Mouse (Mus musculus) WW6 (cell line): ENCODE data around the gene Adcy2.

Experiments
- DNase-seq: peaks from one replicate; pipeline ENCODE4 v3.0.0-alpha.2; 2013; ENCODE audit warnings: low read depth, low spot score

Gene Adcy2

GRCm38 (mm10) chr13:68961580-68961979 is 37.8 kb downstream of the Adcy2 start:
- no peak for DNase-seq

- no peak for DNase-seq
These were observed 38.8 kb downstream of the Adcy2 start for GRCm38 (mm10) chr13:68960513-68960912.

- DNase-seq, result no peak
These were observed 39.9 kb downstream of the Adcy2 start for GRCm38 (mm10) chr13:68959406-68959805.

GRCm38 (mm10) chr13:68942735-68943134 is 56.6 kb downstream of the Adcy2 start:
- DNase-seq, result no peak

- no peak for DNase-seq
These were observed 57.9 kb downstream of the Adcy2 start for GRCm38 (mm10) chr13:68941429-68941828.

GRCm38 (mm10) chr13:68932283-68932647 is 67.1 kb downstream of the Adcy2 start:
- no peak for DNase-seq

GRCm38 (mm10) chr13:68931602-68932282 is 67.6 kb downstream of the Adcy2 start:
- no peak for DNase-seq

- no peak for DNase-seq
These were observed 70.9 kb downstream of the Adcy2 start for GRCm38 (mm10) chr13:68928469-68928868.

GRCm38 (mm10) chr13:68913666-68914288 is 85.6 kb downstream of the Adcy2 start:
- DNase-seq, result no peak

- DNase-seq, result no peak
These were observed 92.7 kb downstream of the Adcy2 start for GRCm38 (mm10) chr13:68906667-68907066.

GRCm38 (mm10) chr13:68902708-68903107 is 96.6 kb downstream of the Adcy2 start:
- no peak for DNase-seq

- no peak for DNase-seq
These were observed 109.3 kb downstream of the Adcy2 start for GRCm38 (mm10) chr13:68889929-68890593.

GRCm38 (mm10) chr13:68868776-68869175 is 130.6 kb downstream of the Adcy2 start:
- no peak for DNase-seq

GRCm38 (mm10) chr13:68867940-68868655 is 131.2 kb downstream of the Adcy2 start:
- no peak for DNase-seq

- DNase-seq, result no peak
These were observed 139.3 kb downstream of the Adcy2 start for GRCm38 (mm10) chr13:68860036-68860435.

GRCm38 (mm10) chr13:68848265-68848664 is 151.1 kb downstream of the Adcy2 start:
- DNase-seq, result no peak

GRCm38 (mm10) chr13:68839517-68839916 is 159.8 kb downstream of the Adcy2 start:
- no peak for DNase-seq

- no peak for DNase-seq
These were observed 163.2 kb downstream of the Adcy2 start for GRCm38 (mm10) chr13:68836183-68836582.

GRCm38 (mm10) chr13:68835424-68836045 is 163.8 kb downstream of the Adcy2 start:
- no peak for DNase-seq

- no peak for DNase-seq
These were observed 167.2 kb downstream of the Adcy2 start for GRCm38 (mm10) chr13:68832141-68832540.

- no peak for DNase-seq
These were observed 169.1 kb downstream of the Adcy2 start for GRCm38 (mm10) chr13:68830030-68830759.
